Mouse (Mus musculus) heart, embryonic 16.5 days (tissue): ENCODE measurements around the gene Bri3bp. TPM values are rescaled to one million over a fixed set of nuclear protein-coding genes. Genes with fewer than 3 reads are reported as not detected.

Source experiments
- ATAC-seq: fragments of 200-750 bp; cut with Nextera tagmentation; replicated peaks from 2 replicates; pipeline ENCODE4 v1.8.0; 2017; ENCODE audit warnings: moderate number of reproducible peaks; ENCODE audit not compliant: insufficient read depth, low FRiP score; ENCODE audit errors: extremely low read depth
- H3K27ac ChIP-seq: fragments of 300-500 bp; sonication (generic); 2 replicates; pipeline ENCODE4 v1.5.1; 2014; ENCODE audit warnings: mild to moderate bottlenecking, low read length, control low read depth, moderate library complexity
- H3K27me3 ChIP-seq: fragments of 300-500 bp; sonication (generic); 2 replicates; pipeline ENCODE4 v1.6.1; 2014; ENCODE audit warnings: low read length, mixed read lengths; ENCODE audit not compliant: control insufficient read depth, insufficient read depth
- H3K36me3 ChIP-seq: fragments of 300-500 bp; sonication (generic); 2 replicates; pipeline ENCODE4 v1.6.1; 2014; ENCODE audit not compliant: control insufficient read depth, insufficient read depth
- H3K4me1 ChIP-seq: fragments of 300-500 bp; sonication (generic); 2 replicates; pipeline ENCODE4 v1.6.1; 2014; ENCODE audit warnings: low read length, mixed read lengths; ENCODE audit not compliant: control insufficient read depth, insufficient read depth
- H3K4me2 ChIP-seq: fragments of 300-500 bp; sonication (generic); 2 replicates; pipeline ENCODE4 v1.6.1; 2014; ENCODE audit warnings: low read depth, mild to moderate bottlenecking, control low read depth, low read length
- H3K4me3 ChIP-seq: fragments of 300-500 bp; sonication (generic); 2 replicates; pipeline ENCODE4 v1.5.1; 2014; ENCODE audit warnings: mild to moderate bottlenecking, control low read depth, low read length
- H3K9ac ChIP-seq: fragments of 300-500 bp; sonication (generic); 2 replicates; pipeline ENCODE4 v1.6.1; 2014; ENCODE audit warnings: low read length, control low read depth
- H3K9me3 ChIP-seq: fragments of 300-500 bp; sonication (generic); replicated peaks from 2 replicates; pipeline ENCODE4 v1.6.1; 2016; ENCODE audit warnings: low read length; ENCODE audit not compliant: control insufficient read depth
- WGBS: fragments of 180-500 bp; shearing (Covaris S2); extraction: QIAGEN DNeasy Blood & Tissue Kit; methylation state at CpG from one replicate; pipeline ENCODE4 v1.1.7; 2014; 5-methylcytosine and 5-hydroxymethylcytosine counted together
- polyA plus RNA-seq: library from polyadenylated mRNA; unstranded; fragments of >200 nt; fragmentation: Nextera tagmentation; extraction: Ambion mirVana; gene quantifications from 2 replicates; pipeline ENCODE4 v1.2.1, GENCODE M21; 2015

Gene Bri3bp
- polyA plus RNA-seq, 1 experiment from 2014 or later, result 44.1 TPM

DNA sequence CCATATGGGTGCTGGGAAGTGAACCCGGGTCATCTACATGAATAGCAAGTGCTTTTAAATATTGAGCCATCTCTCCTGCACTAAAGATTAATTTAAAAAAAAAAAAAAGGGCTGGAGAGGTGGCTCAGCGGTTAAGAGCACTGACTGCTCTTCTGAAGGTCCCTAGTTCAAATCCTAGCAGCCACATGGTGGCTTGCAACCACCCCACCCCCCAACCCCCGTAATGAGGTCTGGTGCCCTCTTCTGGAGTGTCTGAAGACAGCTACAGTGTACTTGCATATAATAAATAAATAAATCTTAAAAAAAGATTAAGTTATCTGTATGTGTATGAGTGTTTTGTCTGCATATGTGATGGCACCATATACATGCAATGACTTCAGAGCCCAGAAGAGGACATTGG lies 19.2 kb downstream of the Bri3bp start:
- Histone ChIP-seq H3K9me3 (no peaks in the 10 kb centered on the region), H3K27me3 (no peaks in the 10 kb centered on the region), H3K9ac (no peak overlapping the region), H3K4me2 (no peak overlapping the region), H3K27ac (no peak overlapping the region), H3K4me3 (no peak overlapping the region), H3K4me1 (peaks cover 6% of the 10 kb centered on the region), H3K36me3 (peaks cover 8% of the 10 kb centered on the region)
- ATAC-seq, result no peak
- 80% methylated on average over 3 of the region's 3 CpGs for WGBS

DNA sequence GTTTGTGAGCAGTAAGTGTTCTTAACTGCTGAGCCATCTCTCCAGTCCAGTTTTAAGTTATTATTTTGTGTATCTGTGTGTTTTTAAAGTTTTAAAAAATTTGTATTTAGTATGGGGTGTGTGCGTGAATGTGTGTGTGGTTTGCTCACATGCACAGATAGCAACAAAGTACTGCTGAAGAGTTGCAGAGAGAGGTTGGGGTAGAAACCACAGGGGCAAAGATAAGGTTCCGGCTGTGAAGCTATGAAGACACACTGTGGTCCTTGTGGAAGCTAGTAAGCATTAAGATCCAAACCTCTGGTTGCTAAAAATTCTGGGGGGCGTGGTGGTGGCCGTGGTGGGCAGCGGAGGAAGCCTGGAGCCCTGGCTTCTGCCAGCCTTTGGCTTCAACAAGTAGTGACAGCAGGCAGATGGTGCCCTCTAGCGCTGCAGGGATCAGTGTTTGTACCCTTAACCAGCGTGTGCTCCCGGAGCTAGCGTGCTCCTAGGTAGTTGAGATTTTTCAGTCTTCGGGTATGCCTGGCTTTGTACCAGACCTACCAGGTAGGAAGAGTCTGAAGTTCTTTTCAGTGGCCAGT lies 20.6 kb downstream of the Bri3bp start:
- H3K27me3 ChIP-seq, result no peaks in the 10 kb centered on the region
- ATAC-seq, result no peak
- no peak overlapping the region for H3K9ac ChIP-seq
- H3K27ac ChIP-seq, result no peak overlapping the region
- H3K9me3 ChIP-seq, result no peaks in the 10 kb centered on the region
- WGBS, result 31% methylated on average over 10 of the region's 10 CpGs
- H3K4me3 ChIP-seq, result no peak overlapping the region
- peaks cover 6% of the 10 kb centered on the region for H3K4me1 ChIP-seq
- no peaks in the 10 kb centered on the region for H3K36me3 ChIP-seq
- no peak overlapping the region for H3K4me2 ChIP-seq

DNA sequence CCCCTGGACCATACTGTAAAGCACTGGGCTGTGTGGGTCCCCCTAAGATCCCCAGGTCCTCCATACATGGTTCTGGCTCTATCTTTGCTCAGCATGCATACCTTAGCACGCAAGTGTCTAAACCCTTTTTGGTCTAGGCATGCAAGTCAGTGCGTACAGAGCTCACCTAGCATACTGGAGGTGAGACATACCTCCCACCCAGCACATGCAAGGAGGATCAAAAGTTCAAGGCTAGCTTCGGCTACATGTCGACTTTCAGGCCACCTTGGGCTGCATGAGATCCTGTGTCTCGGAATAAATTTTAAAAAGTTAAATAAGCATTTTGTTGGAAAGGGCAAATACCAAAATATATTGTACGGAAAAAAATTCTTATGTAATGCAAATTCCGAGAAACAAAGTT lies 23.8 kb downstream of the Bri3bp start:
- no peaks in the 10 kb centered on the region for H3K9me3 ChIP-seq
- WGBS, result 34% methylated on average over 7 of the region's 7 CpGs
- no peaks in the 10 kb centered on the region for H3K27me3 ChIP-seq
- H3K36me3 ChIP-seq, result no peaks in the 10 kb centered on the region
- no peak for ATAC-seq
- peak overlapping the region; percentile 63 for H3K4me2 ChIP-seq
- peak overlapping the region; percentile 33; the same call in 1 of the 2 replicates for H3K9ac ChIP-seq
- peak overlapping the region; percentile 45 for H3K4me3 ChIP-seq
- peak overlapping the region; percentile 43 for H3K27ac ChIP-seq
- peaks cover 6% of the 10 kb centered on the region for H3K4me1 ChIP-seq

DNA sequence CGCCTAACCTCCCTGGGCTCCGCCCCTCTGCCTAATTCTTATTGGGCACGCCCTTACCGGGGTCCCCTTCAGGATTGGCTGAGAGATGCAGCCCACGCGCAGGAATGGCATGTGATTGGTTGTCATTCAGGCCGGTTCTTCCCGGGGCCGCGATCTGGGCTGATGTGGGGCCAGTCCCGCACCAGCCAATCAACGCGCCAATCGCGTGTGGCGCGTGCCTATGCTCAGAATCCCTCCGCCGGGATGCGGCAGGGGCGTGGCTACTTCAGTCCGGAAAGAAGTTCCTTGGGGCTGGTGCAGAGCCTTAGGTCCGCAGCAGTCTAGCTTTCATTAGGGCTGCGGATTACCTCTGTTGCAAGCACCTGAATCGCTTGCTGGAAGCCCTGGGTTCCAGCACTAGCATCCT lies 24.3 kb downstream of the Bri3bp start:
- no peaks in the 10 kb centered on the region for H3K9me3 ChIP-seq
- no peak overlapping the region for H3K9ac ChIP-seq
- WGBS, result under 1% methylated on average over 25 of the region's 25 CpGs
- peaks cover 6% of the 10 kb centered on the region for H3K4me1 ChIP-seq
- peak; percentile 98 for ATAC-seq
- no peak overlapping the region for H3K27ac ChIP-seq
- H3K27me3 ChIP-seq, result no peaks in the 10 kb centered on the region
- no peaks in the 10 kb centered on the region for H3K36me3 ChIP-seq
- H3K4me3 ChIP-seq, result peak overlapping the region; percentile 45
- peak overlapping the region; percentile 63 for H3K4me2 ChIP-seq

DNA sequence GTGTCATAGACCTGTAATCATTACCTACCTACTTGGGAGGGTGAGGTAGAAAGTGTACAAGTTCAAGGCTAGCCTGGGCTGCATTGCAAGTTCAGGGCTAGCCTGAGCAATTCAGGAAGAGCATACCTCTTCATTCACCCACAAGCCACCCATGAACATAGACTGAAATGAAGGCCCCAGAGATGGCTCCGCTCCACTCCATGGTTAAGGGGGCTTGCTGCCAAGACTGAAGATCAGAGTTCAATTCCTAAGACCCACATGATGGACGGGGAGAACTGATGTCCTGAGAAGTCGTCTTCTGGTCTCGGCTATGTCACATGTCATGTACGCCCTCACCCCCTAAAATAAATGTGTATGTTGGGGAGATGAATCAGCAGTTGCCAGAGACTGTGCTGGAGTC lies 25.1 kb downstream of the Bri3bp start:
- Histone ChIP-seq H3K4me3 (no peak overlapping the region), H3K27ac (no peak overlapping the region), H3K9ac (no peak overlapping the region), H3K36me3 (no peaks in the 10 kb centered on the region), H3K27me3 (no peaks in the 10 kb centered on the region), H3K9me3 (no peaks in the 10 kb centered on the region), H3K4me1 (peaks cover 6% of the 10 kb centered on the region), H3K4me2 (no peak overlapping the region)
- ATAC-seq, result no peak
- WGBS, result 82% methylated on average over 5 of the region's 5 CpGs

DNA sequence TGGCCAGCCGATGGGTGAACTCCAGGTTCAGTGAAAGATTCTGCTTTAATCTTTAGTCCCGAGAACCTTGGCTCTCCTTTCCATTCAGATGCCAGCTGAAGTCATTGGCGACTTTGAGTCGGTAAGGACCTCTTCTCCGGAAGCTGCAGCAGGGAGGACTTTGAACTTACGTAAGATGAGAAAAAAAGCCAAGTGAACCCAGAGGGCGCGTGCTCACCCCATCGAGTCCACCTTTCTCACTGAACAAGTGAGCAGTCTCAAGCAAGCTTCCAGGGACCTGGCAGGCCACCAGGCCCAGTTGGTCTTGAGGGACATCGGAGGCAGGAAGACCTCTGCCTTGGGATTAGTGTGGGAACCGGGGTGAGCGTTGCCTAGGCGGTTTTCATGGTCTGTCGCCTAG lies 25.9 kb downstream of the Bri3bp start:
- WGBS, result 83% methylated on average over 14 of the region's 14 CpGs
- Histone ChIP-seq H3K4me3 (no peak overlapping the region), H3K36me3 (no peaks in the 10 kb centered on the region), H3K27ac (no peak overlapping the region), H3K9me3 (no peaks in the 10 kb centered on the region), H3K27me3 (no peaks in the 10 kb centered on the region), H3K4me1 (peaks cover 6% of the 10 kb centered on the region), H3K9ac (no peak overlapping the region), H3K4me2 (no peak overlapping the region)
- no peak for ATAC-seq

DNA sequence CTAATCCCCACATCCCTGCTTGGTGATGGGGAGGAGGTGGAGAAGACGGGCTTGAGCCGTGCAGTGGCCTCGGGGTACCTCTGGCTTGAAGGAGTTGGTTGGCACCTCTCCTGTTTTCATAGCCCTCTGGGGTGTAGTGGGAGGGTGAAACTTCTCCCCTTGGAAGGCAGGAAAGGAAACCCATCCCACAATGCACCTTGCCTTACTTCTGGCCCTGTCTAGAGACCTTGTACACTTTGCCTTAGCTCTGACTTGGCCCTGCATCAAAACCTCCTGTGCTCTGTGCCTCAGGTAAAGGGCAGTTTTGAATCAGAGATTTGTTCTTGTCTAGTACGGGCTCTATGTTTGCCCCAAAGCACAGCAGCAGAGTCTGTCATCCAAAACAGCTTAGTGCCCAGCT lies 29.3 kb downstream of the Bri3bp start:
- Histone ChIP-seq H3K4me2 (no peak overlapping the region), H3K9me3 (no peaks in the 10 kb centered on the region), H3K4me3 (no peak overlapping the region), H3K27ac (no peak overlapping the region), H3K9ac (no peak overlapping the region), H3K27me3 (no peaks in the 10 kb centered on the region), H3K4me1 (peaks cover 4% of the 10 kb centered on the region; the same call in 1 of the 2 replicates), H3K36me3 (no peaks in the 10 kb centered on the region)
- WGBS, result 80% methylated on average over 4 of the region's 4 CpGs
- no peak for ATAC-seq

DNA sequence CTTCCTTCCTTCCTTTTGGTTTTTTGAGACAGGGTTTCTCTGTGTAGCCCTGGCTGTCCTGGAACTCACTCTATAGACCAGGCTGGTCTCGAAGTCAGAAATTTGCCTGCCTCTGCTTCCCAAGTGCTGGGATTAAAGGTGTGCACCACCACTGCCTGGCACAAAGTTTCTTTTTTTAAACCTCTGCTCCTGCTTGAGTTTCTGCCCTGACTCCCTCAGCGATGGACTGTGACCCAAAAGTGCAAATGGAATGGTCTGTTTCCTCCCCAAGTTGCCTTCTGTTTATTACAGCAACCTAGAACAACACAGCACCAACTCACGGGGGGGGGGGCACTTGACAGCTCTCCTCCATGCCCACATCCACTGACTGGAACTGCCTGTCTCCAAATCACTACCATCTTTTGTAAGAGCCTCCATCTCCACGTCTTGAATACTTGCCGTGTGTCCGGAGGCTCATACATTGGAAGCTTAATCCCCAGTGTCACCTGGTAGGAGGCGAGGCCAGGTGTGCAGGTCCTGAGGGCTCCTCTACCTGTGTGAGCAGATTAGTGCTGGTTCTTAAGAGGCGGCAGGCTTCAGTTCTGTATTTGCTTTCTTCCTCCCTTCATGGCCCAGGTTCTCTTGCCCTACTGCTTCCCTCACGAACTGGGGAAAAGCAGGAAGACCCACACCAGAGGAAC lies 31.6 kb downstream of the Bri3bp start:
- ATAC-seq, result no peak
- no peaks in the 10 kb centered on the region for H3K27me3 ChIP-seq
- no peak overlapping the region for H3K4me3 ChIP-seq
- H3K27ac ChIP-seq, result no peak overlapping the region
- no peak overlapping the region for H3K9ac ChIP-seq
- H3K4me2 ChIP-seq, result no peak overlapping the region
- H3K9me3 ChIP-seq, result no peaks in the 10 kb centered on the region
- H3K4me1 ChIP-seq, result peaks cover 12% of the 10 kb centered on the region
- no peaks in the 10 kb centered on the region for H3K36me3 ChIP-seq
- 73% methylated on average over 9 of the region's 9 CpGs for WGBS

DNA sequence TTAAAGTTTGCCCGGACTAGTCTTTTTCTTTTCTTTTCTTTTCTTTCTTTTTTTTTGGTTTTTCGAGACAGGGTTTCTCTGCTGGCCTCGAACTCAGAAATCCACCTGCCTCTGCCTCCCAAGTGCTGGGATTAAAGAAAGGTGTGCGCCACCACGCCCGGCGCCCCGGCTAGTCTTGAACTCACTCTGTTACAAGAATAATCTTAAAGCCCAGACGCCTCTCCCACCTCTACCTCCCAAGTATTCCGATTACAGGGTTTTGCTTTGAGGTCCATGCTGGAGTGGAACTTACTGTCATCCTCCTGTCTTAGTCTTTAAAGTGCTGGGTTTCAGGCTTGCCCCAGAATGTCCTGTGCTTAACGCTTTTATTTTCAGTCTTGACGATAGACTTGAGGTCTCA lies 33.7 kb downstream of the Bri3bp start:
- H3K27ac ChIP-seq, result no peak overlapping the region
- H3K9me3 ChIP-seq, result no peaks in the 10 kb centered on the region
- WGBS, result 56% methylated on average over 12 of the region's 12 CpGs
- H3K4me2 ChIP-seq, result peak overlapping the region; percentile 95
- no peak for ATAC-seq
- H3K36me3 ChIP-seq, result no peaks in the 10 kb centered on the region
- H3K4me3 ChIP-seq, result peak overlapping the region; percentile 86
- H3K27me3 ChIP-seq, result no peaks in the 10 kb centered on the region
- peak overlapping the region; percentile 70 for H3K9ac ChIP-seq
- peaks cover 12% of the 10 kb centered on the region for H3K4me1 ChIP-seq
